Mouse (Mus musculus) forebrain, embryonic 12.5 days (tissue): ENCODE results near the gene S100a13. TPM values are rescaled to one million over a fixed set of nuclear protein-coding genes. Genes with fewer than 3 reads are reported as not detected.
A peak's percentile ranks its signal among the peaks of the same experiment; 100 is the strongest.

Source experiments
- ATAC-seq: fragments of 200-750 bp; cut with Nextera tagmentation; 2 replicates; pipeline ENCODE4 v1.8.0; 2017; ENCODE audit warnings: moderate TSS enrichment; ENCODE audit not compliant: low FRiP score
- H3K27ac ChIP-seq: fragments of 300-500 bp; sonication (generic); 2 replicates; pipeline ENCODE4 v1.5.1; 2016; ENCODE audit warnings: mild to moderate bottlenecking
- H3K27me3 ChIP-seq: fragments of 300-500 bp; sonication (generic); 2 replicates; pipeline ENCODE4 v1.6.1; 2016; ENCODE audit warnings: mild to moderate bottlenecking
- H3K36me3 ChIP-seq: fragments of 300-500 bp; sonication (generic); replicated peaks from 2 replicates; pipeline ENCODE4 v1.6.1; 2016; ENCODE audit warnings: mild to moderate bottlenecking
- H3K4me1 ChIP-seq: fragments of 300-500 bp; sonication (generic); 2 replicates; pipeline ENCODE4 v1.6.1; 2016
- H3K4me2 ChIP-seq: fragments of 300-500 bp; sonication (generic); 2 replicates; pipeline ENCODE4 v1.6.1; 2016; ENCODE audit warnings: mild to moderate bottlenecking, moderate library complexity
- H3K4me3 ChIP-seq: fragments of 300-500 bp; sonication (generic); replicated peaks from 2 replicates; pipeline ENCODE4 v1.5.1; 2016; ENCODE audit warnings: mild to moderate bottlenecking
- H3K9ac ChIP-seq: fragments of 300-500 bp; sonication (generic); 2 replicates; pipeline ENCODE4 v1.6.1; 2016; ENCODE audit warnings: mild to moderate bottlenecking
- H3K9me3 ChIP-seq: fragments of 300-500 bp; sonication (generic); 2 replicates; pipeline ENCODE4 v1.6.1; 2016
- WGBS: fragments of 180-500 bp; shearing (Covaris S2); methylation state at CpG from one replicate; pipeline ENCODE4 v1.1.7; 2016; 5-methylcytosine and 5-hydroxymethylcytosine counted together
- polyA plus RNA-seq: library from polyadenylated mRNA; unstranded; fragments of >200 nt; fragmentation: Nextera tagmentation; extraction: Ambion mirVana; gene quantifications from 2 replicates; pipeline ENCODE4 v1.2.1, GENCODE M21; 2016

S100a13 gene
- polyA plus RNA-seq, 1 experiment from 2014 or later: 8.6 TPM

DNA sequence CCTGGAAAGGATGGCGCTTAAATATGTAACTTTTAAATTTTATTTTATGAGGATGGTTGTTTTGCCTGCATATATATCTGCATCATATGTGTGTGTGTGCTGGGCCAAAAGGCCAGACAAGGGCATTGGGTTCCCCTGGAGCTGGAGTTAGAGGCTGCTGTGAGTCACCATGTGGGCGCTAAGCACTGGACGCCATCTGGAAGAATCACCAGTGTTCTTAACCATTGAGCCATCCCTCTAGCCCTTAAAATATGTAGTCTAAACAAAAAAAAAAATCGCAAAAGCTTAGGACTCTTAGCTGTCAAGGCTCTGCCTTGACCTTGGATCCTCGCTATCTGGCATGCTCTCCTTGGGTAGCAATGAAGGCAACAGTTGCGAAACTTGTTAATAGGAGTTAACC, 25.7 kb upstream of the S100a13 start:
- no peak overlapping the region for H3K4me3 ChIP-seq
- H3K4me2 ChIP-seq: no peak overlapping the region
- peaks cover 9% of the 10 kb centered on the region for H3K4me1 ChIP-seq
- 94% methylated on average over 6 of the region's 6 CpGs for WGBS
- no peak overlapping the region for H3K27ac ChIP-seq
- H3K9ac ChIP-seq: no peak overlapping the region
- H3K9me3 ChIP-seq: no peaks in the 10 kb centered on the region
- no peaks in the 10 kb centered on the region for H3K27me3 ChIP-seq
- H3K36me3 ChIP-seq: peaks cover 53% of the 10 kb centered on the region
- ATAC-seq: no peak

DNA sequence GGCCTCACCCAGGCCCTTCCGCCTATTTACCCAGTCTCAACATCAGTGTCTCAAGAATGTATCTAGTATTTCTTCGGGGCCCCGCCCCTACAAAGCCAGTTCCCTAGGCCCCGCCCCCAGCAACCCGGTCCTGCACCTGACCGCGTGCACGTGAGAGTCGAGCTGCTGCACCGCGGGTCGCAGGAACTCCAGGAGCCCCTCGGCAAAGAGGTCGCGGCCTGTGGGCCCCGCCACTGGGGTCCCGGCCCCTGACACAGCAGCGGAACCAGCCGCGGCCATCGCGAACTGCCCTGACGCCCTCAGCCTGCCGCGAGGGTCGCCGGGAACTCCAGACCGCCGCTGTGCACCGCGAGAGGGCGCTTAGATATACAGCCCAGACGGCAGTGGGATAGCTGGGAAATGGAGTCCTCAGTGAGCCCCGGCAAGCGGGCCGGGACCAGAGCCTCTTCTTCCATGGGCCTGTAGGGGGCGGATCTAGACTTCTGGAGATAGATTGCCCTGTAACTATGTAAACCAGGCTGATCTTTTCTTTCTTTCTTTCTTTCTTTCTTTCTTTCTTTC, 23.5 kb upstream of the S100a13 start, which contains the start of gene Snapin:
Gene Snapin, minus strand, starts transcription at position 338 of the 561 bp plus-strand sequence.
- no peaks in the 10 kb centered on the region for H3K27me3 ChIP-seq
- H3K9ac ChIP-seq: peak within 1 kb of the TSS; percentile 72
- peak within 1 kb of the TSS; percentile 38; the same call in 1 of the 2 replicates for H3K27ac ChIP-seq
- H3K4me2 ChIP-seq: peak within 1 kb of the TSS; percentile 63
- WGBS: under 1% methylated on average over 37 of the region's 37 CpGs
- H3K4me3 ChIP-seq: peak within 1 kb of the TSS; percentile 66
- peak; percentile 98 for ATAC-seq
- H3K36me3 ChIP-seq: peaks cover 42% of the 10 kb centered on the region
- H3K9me3 ChIP-seq: no peaks in the 10 kb centered on the region
- H3K4me1 ChIP-seq: peaks cover 9% of the 10 kb centered on the region

DNA sequence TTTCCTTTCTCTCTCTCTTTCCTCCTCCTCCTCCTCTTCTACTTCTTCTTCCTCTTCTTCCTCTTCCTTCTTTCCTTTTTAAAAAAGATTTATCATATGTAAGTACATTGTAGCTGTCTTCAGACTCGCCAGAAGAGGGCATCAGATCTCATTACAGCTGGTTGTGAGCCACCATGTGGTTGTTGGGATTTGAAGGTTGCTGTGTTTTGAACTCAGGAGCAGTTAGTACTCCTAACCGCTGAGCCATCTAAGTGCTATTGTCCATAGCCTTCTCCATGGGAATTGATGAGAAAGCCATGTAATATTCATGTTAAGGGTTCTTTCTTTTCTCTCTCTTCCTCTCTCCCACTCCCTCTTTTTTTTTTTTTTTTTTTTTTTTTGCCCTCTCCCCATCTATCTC, 22.9 kb upstream of the S100a13 start:
- H3K36me3 ChIP-seq: peaks cover 42% of the 10 kb centered on the region
- WGBS: 43% methylated on average over 2 of the region's 2 CpGs
- H3K4me1 ChIP-seq: peaks cover 9% of the 10 kb centered on the region
- no peaks in the 10 kb centered on the region for H3K9me3 ChIP-seq
- no peak overlapping the region for H3K4me2 ChIP-seq
- 0 out of 2 replicates have a peak, but pooled peaks have one; percentile 13 for ATAC-seq
- no peak overlapping the region for H3K9ac ChIP-seq
- no peak overlapping the region for H3K27ac ChIP-seq
- no peak overlapping the region for H3K4me3 ChIP-seq
- no peaks in the 10 kb centered on the region for H3K27me3 ChIP-seq

GRCm38 (mm10) chr3:90493831-90494540, 20.2 kb upstream of the S100a13 start:
- H3K36me3 ChIP-seq: peaks cover 43% of the 10 kb centered on the region
- 62% methylated on average over 4 of the region's 4 CpGs for WGBS
- H3K4me3 ChIP-seq: no peak overlapping the region
- H3K4me2 ChIP-seq: no peak overlapping the region
- no peaks in the 10 kb centered on the region for H3K27me3 ChIP-seq
- ATAC-seq: no peak
- no peak overlapping the region for H3K27ac ChIP-seq
- H3K9ac ChIP-seq: no peak overlapping the region
- H3K4me1 ChIP-seq: peaks cover 9% of the 10 kb centered on the region
- no peaks in the 10 kb centered on the region for H3K9me3 ChIP-seq

DNA sequence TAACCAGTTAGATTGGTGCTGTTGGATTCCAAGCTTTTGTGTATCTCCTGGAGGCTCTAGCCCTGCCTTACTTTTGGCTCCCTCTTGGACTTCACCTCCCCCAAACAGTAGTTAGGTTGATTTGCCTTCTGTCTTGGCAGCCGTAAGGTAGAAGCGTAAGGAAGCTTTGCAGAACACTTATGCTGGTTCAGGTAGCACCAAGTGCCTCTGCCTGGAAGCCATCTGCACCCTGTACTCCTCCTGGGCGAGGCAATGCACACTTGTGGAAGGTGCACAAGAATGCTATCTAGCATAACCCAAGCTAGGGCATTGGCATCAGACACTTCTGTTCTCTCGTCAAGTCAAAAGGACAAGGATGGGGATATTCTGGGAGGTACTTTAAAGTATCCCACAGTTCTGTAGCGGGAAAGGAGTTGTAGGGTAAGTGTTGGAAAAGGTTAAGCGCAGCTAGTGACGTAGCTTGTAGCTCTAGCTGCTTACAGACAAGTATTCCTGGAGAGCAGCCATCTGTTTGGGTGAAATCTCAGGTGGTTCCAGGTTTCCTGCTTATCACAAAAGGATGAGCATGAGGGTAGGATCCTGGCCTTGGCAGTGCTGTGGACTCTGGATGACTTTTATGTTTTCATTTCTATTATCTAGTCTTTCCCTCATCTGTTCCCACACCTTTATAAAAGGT, 18.2 kb upstream of the S100a13 start:
- no peaks in the 10 kb centered on the region for H3K9me3 ChIP-seq
- 94% methylated on average over 7 of the region's 7 CpGs for WGBS
- peaks cover 58% of the 10 kb centered on the region for H3K36me3 ChIP-seq
- H3K4me2 ChIP-seq: no peak overlapping the region
- H3K4me3 ChIP-seq: no peak overlapping the region
- no peak for ATAC-seq
- H3K9ac ChIP-seq: no peak overlapping the region
- H3K4me1 ChIP-seq: no peaks in the 10 kb centered on the region
- no peak overlapping the region for H3K27ac ChIP-seq
- no peaks in the 10 kb centered on the region for H3K27me3 ChIP-seq

- Histone ChIP-seq H3K9ac (no peak overlapping the region), H3K27ac (no peak overlapping the region), H3K4me3 (no peak overlapping the region), H3K4me2 (no peak overlapping the region), H3K27me3 (no peaks in the 10 kb centered on the region), H3K9me3 (no peaks in the 10 kb centered on the region), H3K36me3 (peaks cover 74% of the 10 kb centered on the region), H3K4me1 (no peaks in the 10 kb centered on the region)
- ATAC-seq: no peak
Measured at GRCm38 (mm10) chr3:90497597-90497996, 16.6 kb upstream of the S100a13 start.

DNA sequence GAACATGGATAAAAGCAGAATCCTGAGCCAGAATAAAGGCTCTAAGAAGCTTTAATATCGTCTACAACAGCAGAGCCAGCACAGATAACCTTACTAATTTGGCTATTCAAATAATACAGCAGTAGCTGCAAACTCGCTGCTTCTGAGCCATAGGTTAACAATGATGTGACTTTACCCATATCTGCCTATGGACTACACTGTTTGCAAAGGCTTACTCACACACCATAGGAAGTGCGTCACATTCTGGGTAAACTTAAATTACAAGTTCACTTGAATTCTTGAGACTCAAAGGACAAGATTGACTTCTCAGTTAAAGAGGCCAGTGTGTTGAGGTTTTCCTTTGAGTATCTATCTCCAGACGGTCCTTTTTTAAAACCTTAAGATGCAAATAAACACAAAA, 10.8 kb upstream of the S100a13 start:
- Histone ChIP-seq H3K27me3 (no peaks in the 10 kb centered on the region), H3K9me3 (no peaks in the 10 kb centered on the region), H3K4me2 (no peak overlapping the region), H3K27ac (no peak overlapping the region), H3K4me1 (peaks cover 14% of the 10 kb centered on the region), H3K4me3 (no peak overlapping the region), H3K9ac (no peak overlapping the region), H3K36me3 (peaks cover 88% of the 10 kb centered on the region)
- 75% methylated on average over 4 of the region's 4 CpGs for WGBS
- ATAC-seq: no peak

- Histone ChIP-seq H3K27me3 (no peaks in the 10 kb centered on the region), H3K36me3 (peaks cover 71% of the 10 kb centered on the region), H3K4me2 (no peak overlapping the region), H3K4me1 (peaks cover 14% of the 10 kb centered on the region), H3K27ac (no peak overlapping the region), H3K4me3 (no peak overlapping the region), H3K9ac (no peak overlapping the region), H3K9me3 (no peaks in the 10 kb centered on the region)
- WGBS: 92% methylated on average over 5 of the region's 5 CpGs
- ATAC-seq: no peak
Measured at GRCm38 (mm10) chr3:90505216-90505615, 9.0 kb upstream of the S100a13 start.

GRCm38 (mm10) chr3:90506362-90506761, 7.9 kb upstream of the S100a13 start:
- ATAC-seq: no peak
- H3K4me1 ChIP-seq: peaks cover 14% of the 10 kb centered on the region
- no peaks in the 10 kb centered on the region for H3K9me3 ChIP-seq
- H3K36me3 ChIP-seq: peaks cover 63% of the 10 kb centered on the region
- H3K27me3 ChIP-seq: no peaks in the 10 kb centered on the region
- no peak overlapping the region for H3K4me3 ChIP-seq
- WGBS: 98% methylated on average over 3 of the region's 3 CpGs
- no peak overlapping the region for H3K9ac ChIP-seq
- H3K27ac ChIP-seq: no peak overlapping the region
- no peak overlapping the region for H3K4me2 ChIP-seq

DNA sequence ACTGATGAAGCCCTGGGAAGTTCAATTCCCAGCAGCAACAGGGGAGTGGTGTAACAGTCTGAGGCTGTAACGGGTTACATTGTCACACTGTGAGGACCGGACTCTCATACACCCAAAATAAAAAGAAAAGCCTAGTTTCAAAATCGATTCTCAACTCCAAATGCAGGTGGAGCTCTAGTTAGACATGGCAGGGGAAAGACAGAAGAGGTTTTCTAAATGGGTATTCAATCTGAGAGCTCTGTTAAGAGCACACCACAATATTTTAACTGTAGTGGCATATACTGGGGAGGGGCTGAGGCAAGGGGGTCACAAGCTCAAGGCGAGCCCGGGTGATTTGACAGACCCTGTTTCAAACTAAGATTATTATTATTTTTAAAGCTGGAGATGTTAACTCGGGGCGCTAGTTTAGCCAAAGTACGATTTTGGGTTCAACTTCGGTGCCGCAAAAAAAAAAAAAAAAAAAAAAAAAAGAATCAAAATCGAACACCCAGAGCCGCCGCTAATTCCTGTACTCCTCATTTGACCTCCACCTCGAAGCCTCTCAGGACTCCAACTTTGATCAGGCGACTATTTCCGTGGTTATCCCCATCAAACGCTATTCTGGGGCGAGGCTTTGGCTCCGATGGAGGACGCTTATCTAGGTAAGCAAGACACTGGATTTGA, 5.8 kb upstream of the S100a13 start:
- 5% methylated on average over 20 of the region's 20 CpGs for WGBS
- Histone ChIP-seq H3K27me3 (peaks cover 18% of the 10 kb centered on the region), H3K36me3 (peaks cover 43% of the 10 kb centered on the region), H3K9ac (peak overlapping the region; percentile 97), H3K4me1 (peaks cover 14% of the 10 kb centered on the region), H3K4me2 (peak overlapping the region; percentile 83), H3K27ac (peak overlapping the region; percentile 93), H3K4me3 (peak overlapping the region; percentile 91), H3K9me3 (no peaks in the 10 kb centered on the region)
- ATAC-seq: no peak

- Histone ChIP-seq H3K27me3 (peaks cover 25% of the 10 kb centered on the region), H3K4me1 (peaks cover 20% of the 10 kb centered on the region), H3K9me3 (no peaks in the 10 kb centered on the region), H3K4me3 (peak within 1 kb of the TSS; percentile 91), H3K36me3 (peaks cover 35% of the 10 kb centered on the region), H3K9ac (peak within 1 kb of the TSS; percentile 97), H3K4me2 (peak within 1 kb of the TSS; percentile 83), H3K27ac (peak within 1 kb of the TSS; percentile 93)
- ATAC-seq: peak; percentile 95
- WGBS: under 1% methylated on average over 66 of the region's 66 CpGs
Measured at GRCm38 (mm10) chr3:90508950-90509746, 5.1 kb upstream of the S100a13 start, which contains the start of gene Chtop. Gene Chtop, minus strand, starts transcription at chr3:90509498.
